Mouse (Mus musculus): ENCODE results near the gene Sspo.

Sspo gene

DNA sequence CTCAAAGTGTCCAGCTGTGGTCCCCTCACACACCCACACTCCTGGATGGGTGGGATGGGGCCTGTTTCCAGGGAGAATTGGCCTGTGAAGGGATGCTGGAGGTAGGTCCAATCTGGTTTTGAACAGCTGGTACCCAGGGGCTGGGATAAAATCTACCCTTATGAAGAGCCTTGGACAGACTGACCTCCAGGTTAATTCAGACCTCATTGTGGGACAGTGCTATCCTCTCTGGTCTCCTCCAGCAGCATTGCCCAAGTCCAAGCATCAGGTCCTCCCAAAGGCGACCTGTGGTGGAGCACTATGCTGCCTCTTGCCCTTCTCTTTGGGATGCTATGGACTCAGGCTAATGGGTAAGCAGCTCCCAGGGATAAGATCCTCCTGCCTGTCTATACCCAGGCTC is at the start of gene Sspo:
TSS of gene Sspo (plus strand) at position 301 of the 400 bp plus-strand sequence.
- DNase-seq (ENCODE audit: low read depth, low spot score): no peak

DNA sequence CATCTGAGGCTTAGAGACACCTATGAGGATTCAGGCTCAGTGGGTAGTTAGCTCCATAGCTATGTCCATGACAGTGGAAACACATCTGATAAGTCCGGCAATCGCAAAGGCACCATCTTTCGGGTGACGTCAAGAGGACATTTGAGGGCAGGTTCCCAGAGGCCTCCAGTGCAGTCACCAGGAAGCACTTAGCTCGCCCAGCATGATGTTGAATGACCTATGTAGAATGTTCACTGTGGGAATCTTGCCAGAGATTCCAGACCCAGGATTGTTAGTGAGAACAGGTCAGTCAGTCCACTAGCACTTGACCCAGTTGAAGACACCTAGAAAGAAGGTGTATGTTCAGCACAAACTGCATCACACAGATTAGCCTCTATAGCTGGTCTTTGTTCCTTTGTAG is 48.1 kb upstream of the Sspo start:
- no peak for DNase-seq (ENCODE audit: low read depth, low spot score)

DNA sequence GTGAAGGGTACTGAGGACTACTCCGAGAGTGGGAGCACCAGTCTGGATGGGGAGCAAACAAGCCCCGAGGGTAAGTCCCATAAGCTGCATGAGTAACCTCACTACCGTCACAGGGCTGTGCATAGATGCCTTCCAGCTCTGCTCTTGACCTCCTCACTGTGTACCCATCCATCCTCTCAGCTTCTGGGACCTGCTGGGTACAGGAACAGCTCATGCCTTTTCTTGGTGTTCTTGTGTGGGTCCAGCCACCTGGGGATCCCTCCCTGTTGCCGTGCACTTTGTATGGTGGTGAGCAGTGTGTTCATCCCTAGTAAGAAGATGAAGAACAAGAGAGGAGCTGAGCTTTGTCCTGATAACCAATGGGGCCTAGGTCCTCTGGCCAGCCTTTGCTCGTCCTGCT is 44.0 kb upstream of the Sspo start:
- no peak for DNase-seq (ENCODE audit: low read depth, low spot score)

DNA sequence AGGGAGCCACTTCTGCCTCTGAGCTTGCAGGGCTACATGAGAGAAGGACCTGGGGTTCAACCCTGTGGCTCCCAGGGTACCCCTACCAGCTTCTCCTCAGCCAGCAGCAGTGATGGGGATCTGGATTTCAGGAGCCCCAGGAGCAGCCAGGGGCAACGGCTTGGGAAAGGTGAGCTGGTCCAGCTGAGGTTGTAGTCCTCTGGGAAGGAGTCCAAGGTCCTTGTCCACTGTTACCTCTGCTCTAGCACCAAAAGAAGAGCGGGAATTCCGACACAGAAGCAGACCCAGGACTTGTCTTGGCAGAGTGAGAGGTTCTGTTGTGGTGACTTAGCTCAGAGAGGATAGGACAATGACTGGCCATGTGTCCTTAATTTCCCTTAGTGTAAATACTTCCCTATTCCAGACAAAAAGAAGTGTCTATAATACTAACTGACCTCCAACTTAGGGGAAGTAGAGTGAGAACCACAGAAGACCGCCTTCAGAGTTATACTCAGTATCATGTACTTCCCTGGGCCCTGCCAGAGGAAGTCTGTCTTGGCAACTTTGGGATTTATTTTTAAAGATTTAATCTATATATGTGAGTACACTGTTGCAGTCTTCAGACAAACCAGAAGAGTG is 38.2 kb upstream of the Sspo start:
- no peak for DNase-seq (ENCODE audit: low read depth, low spot score)

DNA sequence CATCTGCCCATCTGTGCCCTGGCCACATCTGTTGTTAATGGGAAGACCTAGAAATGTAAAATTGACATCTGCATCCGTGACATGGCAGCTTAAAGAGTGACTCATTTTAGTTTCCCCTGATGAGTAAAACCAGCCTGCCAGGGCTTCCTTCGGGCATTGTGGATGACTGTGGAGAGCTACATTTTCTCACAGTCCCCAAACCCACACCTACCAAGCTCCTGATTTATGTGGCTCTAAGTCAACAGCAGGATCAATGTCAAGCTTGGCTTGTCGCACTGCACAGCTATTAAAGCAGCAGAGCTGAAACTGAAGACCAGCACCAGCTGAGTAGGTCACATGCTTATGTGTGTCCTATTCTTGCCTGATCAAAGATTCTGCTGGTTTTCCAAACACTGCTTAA is 37.5 kb upstream of the Sspo start:
- DNase-seq (ENCODE audit: low read depth, low spot score): no peak

DNA sequence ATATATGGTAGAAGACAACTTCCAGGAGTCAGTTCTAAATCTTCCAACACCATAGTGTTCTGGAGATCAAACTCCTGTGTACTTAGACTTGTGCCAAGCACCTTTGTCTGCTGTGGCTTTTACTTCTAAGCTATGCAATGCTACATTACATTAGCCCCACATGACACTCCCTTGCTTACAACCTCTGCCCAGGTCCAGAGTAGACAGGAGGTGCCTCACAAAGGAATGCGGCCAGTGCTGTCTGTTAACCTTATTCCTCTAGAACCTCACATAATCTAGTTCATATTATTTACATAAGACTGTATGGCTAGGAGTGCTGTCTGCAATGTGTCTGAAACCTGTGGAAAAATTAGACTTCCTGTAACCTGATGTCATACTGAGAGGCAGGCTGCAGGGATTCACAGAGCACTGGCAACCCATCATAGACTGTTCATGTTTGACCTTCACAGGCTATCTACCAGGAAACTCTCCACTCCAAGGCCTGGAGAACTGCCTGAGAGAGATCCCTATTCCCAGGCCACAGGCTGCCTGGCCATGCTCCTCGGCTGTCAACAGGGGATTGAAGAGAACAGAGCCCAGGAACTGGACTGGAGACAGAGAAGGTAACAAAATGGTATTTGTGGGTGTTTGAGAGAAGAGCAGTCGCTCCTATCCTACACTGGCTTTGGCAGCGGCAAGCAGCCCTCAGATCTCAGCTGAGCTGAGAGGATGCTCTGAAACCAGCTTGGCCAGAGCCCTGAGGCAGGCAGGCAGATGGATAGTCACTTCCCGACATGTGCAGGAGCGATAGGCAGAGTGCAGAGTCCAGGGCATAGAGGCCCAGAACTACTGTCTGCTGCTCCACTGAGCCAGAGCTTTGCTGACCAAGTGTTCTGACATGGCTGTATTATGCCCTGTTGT is 36.6 kb upstream of the Sspo start:
- no peak for DNase-seq (ENCODE audit: low read depth, low spot score)

DNA sequence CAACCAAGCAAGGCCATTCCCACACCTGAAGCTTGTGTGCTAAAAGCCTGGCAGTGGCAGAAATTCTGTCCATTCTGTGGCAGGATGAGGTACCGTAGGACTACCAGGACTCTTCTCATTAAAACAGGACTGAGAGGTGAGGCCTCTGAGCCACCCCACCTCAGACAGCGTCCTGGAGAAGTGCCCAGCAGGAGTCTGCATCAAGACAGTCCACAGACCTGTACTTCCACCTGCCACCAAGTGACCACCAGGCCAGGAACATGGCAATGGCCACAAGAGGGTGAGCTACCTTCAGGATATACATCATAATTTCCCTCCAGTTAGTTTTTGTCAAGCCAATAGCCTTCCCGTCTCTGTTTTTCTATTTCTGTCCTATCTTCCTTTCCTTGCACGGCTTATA is 35.9 kb upstream of the Sspo start:
- DNase-seq (ENCODE audit: low read depth, low spot score): no peak

DNA sequence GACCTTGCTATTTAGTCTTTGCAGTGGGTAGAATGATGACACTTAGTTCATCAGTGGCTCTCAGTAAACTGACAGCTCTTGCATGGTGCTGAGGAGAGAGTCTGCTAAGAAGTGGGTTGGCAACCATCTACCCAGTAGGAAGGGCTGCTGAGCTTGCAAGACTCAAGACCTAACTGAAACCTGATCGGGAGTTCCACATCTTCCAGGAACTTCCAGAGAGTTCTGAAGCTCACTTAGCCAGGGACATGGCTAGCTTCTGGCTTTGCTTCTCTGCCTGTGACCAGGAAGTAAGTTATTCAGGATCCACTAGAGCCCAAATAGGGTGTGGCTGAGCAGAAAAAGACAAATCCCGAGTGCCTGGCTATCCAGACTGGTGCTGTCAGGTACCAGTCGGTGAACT is 35.4 kb upstream of the Sspo start:
- no peak for DNase-seq (ENCODE audit: low read depth, low spot score)

DNA sequence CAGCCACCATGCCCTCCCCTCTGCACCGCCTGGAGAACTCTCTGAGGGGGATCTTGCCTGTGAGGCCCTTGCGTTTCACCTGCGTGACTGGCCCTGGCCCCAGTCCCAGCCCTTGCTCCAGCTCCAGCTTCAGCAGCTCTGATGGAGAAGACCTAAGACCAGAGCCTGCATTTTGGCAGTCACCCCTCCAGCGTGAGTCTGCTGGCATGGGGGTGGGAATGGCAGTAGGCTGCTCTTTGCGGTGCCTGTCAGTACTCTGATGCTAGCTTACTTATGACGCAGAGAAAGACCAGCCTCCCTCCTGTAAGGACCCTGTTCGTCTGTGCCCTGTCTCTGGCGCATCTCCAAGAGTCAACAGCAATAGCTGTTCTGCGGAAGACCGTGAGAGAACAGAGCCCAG is 34.9 kb upstream of the Sspo start:
- DNase-seq (ENCODE audit: low read depth, low spot score): no peak

DNA sequence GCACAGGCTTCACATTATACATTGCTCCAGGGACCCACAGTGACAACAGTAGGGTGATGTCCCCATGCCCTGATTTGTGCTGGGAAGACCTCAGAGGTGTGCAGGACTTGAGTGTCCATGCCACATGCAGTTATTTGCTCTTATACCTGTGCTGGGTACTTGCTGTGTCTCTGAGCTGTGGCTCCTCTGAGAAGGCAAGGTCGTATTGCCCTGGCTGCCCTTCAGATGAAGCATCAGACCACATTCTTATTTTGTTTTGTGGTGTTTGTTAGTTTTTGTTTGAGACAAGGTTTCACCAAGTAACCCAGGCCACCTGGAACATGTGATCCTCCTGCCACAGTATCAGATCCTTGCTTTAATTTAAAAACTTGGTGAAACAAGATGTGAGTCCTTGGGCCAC is 33.1 kb upstream of the Sspo start:
- no peak for DNase-seq (ENCODE audit: low read depth, low spot score)

DNA sequence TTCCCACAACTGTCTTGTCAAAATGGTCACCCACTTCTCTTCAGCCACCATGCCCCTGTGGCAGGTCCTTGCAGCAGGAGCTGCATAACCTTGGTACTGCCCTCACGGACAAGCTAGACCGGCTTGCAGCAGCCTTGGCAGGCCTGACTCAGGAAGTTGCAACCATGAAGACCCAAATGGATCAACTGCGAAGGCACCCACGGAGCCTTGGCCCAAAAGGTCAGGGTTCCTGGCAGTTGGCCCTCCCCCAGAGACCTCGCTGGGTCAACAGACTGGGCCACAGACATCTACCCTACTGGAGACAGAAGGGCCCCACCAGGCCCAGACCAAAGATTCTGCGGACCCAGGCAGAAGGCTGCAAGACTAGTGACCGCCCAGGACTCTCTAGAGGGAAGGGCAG is 32.4 kb upstream of the Sspo start:
- DNase-seq (ENCODE audit: low read depth, low spot score): no peak

DNA sequence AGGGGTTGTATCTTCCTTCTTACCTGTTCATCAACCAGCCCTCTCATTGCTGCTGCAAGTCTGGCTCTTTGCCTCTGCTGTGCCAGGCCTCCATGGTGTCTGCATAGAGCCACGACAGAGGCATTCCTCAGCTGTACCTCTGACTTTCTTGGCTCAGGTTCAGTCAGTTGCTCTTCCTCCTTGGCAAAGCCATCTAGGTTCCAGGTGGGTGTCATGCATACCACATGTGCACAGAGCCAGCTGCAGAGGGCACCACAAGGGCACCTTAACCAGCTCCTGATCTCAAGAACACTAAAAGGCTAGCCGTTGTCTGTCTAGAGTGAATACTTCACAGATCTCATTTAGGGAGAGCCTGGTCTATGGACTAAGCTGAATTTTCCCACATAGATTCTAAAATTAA is 31.5 kb upstream of the Sspo start:
- DNase-seq (ENCODE audit: low read depth, low spot score): no peak

DNA sequence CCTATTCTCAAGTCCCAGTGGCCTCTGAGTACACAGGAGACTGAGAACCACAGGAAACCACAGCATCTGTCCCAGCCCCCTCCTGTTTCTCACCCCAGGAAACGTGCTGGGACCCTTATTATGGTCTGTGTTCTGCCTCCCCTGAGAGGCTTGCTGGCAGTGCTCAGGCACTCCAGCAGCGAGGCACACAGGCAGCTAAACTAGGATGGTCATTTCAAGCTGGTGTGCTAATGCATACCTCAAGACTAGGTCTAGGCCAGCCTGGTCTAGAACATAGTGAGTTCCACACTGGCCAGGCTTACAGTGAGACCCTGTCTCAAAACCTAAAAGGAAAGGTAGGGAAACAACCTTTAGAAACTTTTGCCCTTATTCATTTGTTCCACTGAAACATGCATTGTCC is 27.4 kb upstream of the Sspo start:
- DNase-seq (ENCODE audit: low read depth, low spot score): no peak

DNA sequence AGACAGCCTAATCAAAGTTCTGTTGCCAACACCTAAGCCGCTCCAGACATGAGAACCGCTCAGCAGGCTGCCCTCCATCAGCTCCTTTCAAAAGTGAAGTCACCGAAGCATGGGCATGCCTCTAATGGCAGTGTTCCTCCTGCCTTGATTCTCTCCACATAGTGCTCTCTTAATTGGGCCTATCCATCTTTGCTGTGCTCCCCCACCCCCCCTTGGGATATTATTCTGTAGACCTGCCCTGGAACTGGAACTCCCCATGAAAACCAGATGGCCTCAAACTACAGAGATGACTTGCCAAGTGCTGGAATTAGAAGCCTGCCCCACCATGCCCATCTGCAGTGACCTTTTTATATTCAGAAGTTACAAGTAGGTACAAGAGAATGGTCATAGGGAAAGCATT is 24.7 kb upstream of the Sspo start:
- no peak for DNase-seq (ENCODE audit: low read depth, low spot score)

DNA sequence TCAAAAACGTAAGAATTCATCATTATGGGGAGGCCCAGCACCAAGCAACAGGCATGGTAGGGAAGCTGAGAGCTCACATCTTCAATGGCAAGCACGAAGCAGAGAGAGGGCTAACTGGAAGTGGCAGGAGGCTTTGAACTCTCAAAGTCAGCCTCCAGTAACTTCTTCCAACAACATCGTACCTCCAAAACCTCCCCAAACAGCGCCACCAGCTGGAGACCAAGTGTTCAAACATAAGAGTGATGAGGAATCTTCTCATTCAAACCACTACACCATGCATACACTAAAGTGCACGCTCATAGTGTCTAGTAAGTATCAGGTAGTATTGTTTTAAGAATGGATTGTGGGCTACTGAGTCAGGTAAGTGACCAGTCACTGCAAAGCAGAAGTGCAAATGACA is 24.0 kb upstream of the Sspo start:
- no peak for DNase-seq (ENCODE audit: low read depth, low spot score)

DNA sequence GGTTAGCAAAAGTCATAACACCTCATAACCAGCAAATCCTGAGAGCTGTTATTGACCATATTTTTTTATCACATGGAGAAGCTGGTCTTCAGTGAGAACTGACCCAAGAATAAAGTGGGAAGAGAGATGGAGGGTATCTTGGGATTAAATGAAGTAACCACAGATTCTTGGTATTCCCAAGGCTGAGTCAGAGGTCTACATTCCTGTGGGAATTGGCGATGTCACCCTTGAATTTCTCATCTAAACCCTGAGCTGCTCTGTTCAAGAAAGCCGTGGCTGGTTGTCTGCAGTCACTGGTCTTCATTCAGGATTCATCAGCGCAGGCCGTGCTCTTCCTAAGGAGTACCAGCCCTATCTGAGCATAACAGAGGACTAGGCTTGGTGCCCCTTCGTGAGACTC is 21.1 kb upstream of the Sspo start:
- no peak for DNase-seq (ENCODE audit: low read depth, low spot score)

DNA sequence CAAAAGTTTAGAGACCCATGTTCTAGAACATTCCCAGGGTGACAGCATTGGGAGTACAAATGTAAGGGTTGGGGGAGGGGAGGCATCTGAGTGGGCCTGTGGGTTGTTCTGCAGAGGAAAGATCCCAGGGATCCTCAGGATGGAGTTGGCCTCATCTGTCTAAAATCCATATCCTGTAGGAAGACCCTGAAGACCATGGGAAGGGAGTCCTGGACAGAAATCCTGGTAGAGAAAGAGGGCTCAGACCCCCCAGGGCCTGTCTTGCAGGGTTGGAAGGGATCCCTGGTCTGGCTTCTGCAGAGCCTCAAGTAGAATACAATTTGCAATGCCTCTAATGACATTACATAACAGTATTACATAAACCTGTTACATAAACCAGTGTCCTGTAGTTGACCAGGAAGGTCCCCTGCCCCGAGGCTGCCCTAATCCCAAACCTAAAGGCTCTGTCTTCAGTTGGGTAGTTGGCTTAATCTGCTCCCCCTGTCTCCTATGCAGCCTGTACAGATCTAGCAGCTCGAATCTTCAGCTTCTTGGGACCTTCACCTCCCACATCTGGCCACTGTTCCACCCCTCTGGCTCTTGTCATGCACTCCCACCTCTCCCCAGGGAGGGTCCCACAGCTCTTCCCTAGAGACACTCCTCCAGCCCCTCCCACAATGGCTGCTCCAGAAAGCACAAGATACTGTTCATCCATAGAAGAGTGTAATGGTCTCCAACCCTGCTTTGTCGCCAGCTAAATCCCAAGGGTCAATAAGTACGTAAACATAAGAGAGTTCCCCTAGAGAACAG is 19.1 kb upstream of the Sspo start:
- DNase-seq (ENCODE audit: low read depth, low spot score): no peak

DNA sequence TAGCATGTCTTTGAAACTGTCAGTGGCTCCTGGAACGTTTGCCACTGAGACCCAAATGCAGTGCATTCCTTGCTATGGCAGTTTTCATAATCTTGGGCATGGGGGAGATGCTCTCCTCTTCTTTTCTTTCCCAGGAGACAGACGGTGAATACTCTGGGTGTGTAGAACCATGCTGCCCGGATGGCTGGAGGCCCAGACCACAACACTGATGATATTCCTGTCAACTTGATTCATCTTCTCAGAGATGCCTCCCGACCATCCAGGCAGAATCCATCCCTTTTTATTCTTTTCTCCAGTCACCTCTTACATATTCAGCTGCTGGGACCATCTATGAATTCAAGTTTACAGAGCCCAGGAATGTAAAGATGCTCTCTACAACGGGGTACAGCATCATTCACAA is 17.3 kb upstream of the Sspo start:
- no peak for DNase-seq (ENCODE audit: low read depth, low spot score)

DNA sequence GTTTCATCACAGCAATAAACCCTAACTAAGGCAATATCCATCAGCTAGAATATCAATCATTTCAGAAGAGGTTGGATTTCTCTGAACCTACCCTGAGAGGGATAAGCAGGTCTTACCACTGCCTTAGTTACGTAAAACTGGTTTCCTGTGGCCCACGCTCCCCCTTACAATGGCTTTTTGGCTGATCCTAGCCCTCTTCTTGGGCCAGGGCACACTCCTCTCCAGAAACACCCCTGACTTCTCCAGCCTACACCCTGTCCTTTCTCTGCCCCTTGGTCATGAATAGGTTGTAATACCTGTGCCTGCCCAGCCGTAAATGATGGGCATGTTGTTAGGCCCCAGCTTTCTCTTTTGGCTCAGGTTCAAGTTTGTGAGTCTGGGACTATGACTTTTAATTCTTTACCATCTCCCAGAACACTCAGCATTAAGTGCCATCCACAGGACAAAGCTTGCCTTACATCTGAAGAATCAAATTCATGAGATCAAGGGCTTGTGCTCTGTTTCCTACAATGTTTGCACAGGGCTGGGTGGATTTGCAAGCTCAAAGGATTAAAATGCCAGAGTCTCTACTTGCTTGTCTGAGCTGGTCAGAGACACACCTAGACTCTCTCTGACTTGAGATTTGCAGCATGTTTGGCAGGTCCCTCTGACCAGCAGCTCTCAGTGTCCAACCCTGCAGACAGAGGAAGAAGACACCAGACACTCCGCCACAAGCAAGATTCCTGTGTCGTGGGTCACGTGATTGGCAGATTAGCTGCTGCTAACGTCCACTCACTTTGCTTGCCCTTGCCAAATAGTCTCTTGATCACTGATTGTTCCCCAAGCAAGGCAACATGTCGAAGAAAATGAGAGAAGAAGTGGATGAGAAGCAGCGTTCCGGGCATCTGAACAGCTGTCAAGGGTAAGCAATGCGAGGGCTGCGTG is 14.9 kb upstream of the Sspo start:
- DNase-seq (ENCODE audit: low read depth, low spot score): no peak

DNA sequence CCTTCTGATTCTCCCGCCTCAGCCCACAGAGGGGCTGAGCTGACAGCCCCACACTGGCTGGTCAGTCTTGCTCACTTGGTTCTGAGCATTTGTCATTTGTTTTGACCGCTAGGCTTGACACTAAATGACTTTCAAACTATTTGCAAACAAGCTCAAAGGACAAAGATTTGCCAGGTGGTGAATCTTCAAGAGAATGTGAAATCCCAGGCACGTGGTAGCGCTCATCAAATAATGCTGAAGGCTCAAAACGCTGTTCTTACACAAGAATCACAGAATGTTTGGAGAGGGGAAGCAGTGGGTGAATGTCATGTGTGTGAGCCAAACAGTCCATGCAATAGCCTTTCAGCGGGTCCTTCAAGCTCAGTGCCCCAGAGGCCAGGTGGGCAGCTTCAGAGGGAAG is 13.4 kb upstream of the Sspo start:
- DNase-seq (ENCODE audit: low read depth, low spot score): no peak

DNA sequence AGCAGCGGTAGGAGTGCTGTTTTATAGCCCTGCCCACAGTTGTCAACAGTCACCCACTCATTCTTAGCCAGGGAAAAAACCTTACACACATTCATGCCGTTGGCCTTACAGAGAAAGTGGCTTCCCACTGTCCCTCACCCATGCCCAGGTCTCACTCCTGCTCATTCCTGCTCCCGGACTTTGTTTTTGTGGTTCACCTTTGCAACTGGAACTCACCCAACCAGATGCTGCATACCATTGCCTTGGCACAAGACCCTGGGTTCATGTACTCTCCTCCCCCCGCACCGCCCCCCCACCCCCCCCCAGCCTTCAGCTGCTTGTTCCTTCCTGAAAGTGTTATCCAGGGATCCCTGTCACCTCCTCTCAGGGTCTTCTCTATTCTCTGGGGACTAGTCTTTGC is 12.9 kb upstream of the Sspo start:
- DNase-seq (ENCODE audit: low read depth, low spot score): no peak

All from WW6 (cell line).